Mouse (Mus musculus) ES-CJ7 (cell line): ENCODE results near the gene Ndufa13.

Experiments
- DNase-seq: peaks from one replicate; pipeline ENCODE4 v3.0.0; 2011; ENCODE audit warnings: low read depth, low spot score

The Ndufa13 gene

DNA sequence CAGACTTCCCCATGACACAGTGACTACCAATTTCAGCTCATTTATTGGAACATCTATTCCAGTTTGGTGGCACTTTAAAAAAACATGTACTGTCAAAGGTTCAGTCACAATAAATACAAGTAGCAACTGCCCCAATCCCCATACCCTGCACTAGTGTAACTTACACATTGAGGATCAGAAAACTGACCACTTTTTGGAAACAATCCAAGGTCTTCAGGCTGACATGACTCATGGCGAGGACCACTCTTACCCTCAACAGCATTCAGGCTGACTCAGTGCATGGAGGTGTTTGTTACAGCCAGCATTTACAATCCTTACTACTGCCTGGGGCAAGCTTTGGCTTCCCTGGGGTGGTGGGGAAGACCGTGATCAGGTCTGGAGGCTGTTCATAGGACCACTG lies 4.7 kb upstream of the Ndufa13 start:
- no peak for DNase-seq

DNA sequence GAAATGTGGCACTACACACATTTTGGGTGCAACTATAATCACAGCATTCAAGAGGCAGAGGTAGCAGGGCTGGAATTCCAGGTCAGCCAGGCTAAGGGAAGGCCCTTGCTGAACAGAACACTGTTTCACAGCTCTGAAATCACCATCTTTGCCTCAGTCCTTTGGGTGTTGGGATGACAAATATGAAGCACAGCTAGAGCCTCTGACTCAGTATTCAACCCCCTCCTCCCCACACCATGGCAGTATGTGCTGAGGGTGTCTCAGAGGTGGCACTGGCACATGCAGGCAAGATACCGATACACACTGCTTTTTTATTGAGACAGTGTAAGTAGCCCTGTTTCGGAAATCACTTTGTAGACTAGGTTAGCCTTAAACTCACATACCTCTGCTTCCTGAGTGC lies 3.9 kb upstream of the Ndufa13 start:
- no peak for DNase-seq

DNA sequence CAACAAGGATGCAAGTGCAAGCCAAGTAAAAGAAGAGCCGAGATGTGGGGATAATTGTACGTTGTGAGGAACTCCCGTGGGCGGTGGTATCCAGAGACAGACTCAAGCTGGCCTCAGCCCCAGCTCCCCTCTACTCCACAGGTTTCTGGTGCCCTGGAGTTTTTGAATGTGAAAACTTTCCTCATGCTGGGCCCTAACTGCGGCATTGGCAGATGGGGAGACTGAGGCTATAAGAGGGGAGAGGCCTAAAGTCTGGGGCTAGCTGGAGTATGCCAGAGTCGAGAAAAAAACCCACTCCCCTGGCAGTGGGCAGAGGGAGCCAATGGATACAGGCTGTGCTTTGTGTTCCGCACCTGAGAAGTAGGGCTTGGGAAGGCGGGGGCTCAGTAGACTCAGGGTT lies 1.7 kb upstream of the Ndufa13 start:
- DNase-seq, result no peak

DNA sequence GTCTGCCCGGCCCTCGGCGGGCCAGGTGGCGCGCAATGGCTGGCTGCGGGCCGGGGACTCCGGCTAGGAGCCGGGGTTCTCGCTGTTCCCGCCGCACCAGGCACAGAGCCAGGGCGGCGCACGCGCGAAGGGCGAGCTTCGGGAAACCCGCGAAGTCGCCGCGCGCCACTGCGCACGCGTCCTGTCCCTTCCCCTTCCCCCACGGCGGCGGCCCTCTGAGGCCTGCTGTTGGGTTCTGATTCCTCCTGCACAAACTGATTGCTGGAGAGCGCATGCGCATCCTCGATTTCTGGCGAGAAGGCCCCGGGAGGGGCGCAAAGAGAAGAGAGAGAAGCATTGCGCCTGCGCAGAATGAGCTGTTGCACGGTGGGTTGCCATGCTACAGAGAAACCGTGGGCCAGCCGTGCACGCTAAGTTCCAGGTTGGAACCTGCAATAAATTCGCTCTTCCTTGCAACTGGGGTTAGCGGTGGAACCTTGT lies 745 bp upstream of the Ndufa13 start:
- peak; percentile 100 for DNase-seq

DNA sequence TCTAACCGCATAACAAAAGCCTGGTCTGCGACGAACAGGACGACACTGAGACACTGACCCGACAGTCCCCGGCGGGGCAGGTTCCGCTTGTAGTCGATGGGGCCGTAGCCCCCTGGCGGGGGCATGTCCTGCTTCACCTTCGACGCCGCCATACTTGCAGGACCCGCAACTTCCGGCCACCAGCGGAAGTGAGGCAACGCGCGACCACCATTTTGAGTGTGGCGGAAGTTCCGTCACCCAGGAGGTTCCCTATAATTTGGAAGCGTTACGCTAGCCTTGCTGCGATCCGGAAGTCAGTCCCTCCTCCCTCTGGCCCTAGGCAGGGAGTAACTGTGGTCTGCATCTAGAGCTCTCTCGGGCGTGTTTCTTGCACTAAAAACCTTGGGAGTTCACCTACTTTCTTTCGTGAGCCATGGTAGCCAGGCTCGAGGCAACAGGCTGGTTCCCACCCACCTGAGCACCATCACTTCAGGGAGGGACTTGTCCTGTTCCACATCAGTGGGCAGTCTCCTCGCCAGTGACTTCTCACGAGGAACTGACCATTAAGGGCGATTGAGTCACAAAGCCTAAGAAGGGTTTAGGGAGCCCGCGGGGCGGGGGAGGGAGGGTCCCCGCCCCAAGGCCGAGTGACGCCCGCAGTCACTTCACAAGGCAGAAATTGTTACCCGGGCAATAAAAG lies 735 bp downstream of the Ndufa13 start:
- peak; percentile 99 for DNase-seq

DNA sequence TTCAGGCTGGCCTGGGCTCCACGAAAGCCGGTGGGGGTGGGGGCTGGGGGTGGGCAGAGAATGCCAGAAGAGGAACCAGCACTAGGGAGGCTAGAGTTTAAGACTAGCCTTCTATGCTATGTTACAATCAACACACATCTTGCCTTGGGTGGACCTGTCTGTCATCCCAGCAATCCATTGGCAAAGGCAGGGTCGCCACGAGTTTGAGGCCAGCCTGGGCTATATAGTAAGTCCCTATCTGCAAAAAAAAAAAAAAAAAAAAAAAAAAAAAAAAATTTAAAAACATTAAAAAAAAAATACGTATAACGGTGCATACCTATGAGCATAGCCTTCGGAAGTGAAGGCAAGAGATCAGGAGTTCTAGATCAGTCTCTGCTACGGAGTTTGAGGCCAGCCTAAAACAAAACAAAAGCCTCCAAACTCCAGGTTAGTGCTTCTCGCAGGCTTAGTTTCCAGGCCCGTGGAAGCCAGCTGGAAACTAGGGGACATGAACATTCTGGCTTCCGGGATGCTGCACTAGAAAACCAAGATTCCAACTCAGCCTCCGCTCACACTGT lies 1.4 kb downstream of the Ndufa13 start:
- DNase-seq, result no peak

DNA sequence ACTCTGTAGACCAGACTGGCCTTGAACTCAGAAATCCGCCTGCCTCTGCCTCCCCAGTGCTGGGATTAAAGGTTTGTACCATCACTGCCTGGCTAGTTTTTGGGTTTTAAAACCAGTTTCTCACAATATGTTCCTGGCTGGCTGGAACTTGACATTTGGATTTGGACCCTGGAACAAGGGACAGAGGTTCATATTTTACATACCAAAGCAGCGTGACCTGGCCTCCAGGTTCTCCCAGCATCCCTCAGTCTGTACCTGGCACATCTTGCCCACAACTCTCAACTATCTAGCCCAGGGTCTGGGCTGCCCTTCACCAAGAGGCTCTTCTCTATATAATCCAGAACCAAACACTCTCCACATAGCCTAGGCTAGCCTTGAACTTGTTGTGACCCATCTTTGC lies 2.5 kb downstream of the Ndufa13 start:
- no peak for DNase-seq

DNA sequence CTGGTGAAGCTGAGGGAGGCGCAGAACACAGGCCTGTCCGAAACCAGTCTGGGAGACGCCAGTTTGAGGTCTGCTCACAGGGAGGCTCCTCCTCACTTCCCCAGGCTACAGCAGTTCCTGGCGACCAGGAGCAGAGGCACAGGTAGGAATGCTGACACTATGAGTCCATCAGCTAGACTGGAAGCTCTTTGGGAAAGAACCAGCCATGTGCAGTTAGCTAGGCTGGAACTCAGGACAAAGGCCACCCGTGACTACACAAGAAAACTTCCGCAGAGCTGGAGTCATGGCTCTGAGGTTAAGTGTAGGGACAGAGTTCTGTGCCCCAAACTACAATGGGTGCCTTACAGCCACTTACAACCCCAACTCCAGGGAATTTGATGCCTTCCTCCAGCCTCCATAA lies 4.5 kb downstream of the Ndufa13 start:
- DNase-seq, result no peak

DNA sequence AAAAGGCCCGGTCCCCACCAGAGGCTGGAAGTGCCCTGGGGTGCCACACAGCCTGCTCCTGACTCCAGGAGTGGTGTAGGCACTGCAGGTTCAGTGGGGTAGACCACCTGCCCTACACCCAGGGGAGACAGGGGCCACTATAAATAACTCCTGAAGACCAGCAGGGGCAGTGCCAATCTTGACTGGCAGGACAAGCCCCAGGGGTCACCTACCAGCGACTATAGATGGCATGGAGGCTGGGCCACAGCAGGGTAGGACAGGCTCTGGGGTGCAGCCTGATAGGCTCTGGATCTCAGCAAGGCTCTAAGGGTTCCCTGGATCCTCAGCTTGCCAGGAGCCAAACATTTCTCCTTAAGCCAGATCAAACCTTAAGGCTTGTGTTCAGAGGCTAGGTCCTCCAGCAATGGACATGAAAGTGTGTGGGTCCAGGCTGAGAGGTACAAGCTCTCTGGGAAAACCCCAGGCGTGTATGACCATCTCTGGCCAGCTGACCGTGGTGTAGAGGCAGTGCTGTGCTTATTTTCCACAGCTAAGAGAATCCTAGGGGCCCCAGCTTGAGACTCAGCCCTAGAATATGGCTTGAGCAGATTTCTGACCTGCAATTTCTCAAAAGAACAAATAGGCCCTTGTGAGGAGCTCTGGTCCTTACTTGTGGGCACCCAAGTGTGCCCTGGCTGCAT lies 6.4 kb downstream of the Ndufa13 start:
- no peak for DNase-seq

DNA sequence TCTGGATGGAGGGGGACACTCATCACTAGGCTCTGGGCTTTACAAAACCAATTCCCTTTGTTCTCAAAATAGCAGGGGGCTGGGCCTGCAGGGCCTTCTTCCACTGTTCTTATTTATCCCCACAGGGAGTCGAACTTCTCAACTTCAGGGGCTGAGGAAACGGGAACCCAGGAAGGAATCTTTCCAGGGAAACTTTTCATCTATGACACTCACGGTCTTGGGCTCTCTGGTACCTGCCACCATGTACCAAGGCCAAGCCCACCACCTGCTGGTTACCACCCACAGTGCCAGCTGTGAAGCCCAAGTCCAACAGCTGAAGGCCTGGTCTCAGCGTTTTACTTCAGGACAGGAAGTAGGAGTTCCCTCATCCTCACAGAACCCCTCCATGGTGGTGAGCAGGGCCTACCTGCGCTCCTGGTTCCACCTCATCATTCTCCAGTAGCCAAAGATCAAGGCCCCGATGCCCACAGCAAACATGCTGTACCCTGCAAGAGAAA lies 7.5 kb downstream of the Ndufa13 start:
- DNase-seq, result no peak

DNA sequence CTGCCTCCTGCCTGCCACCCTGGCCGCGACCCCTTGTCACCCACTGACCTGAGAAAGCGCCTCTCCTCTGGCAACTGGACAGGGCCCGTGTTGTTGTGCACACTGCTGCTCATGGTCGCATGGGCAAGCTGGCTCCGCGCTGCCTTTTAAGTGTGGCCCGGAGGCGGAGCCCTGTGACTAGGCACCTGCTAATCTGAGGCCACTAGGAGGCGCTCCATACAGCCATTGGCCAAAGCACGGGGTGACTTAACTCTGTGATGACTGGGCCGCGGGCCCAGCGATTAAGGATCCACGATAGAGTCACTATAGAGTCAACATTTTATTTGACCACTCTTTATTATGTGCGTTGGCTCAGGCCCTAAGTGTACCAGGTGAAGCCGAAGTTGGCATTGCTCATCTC lies 8.5 kb downstream of the Ndufa13 start:
- DNase-seq, result peak; percentile 90

DNA sequence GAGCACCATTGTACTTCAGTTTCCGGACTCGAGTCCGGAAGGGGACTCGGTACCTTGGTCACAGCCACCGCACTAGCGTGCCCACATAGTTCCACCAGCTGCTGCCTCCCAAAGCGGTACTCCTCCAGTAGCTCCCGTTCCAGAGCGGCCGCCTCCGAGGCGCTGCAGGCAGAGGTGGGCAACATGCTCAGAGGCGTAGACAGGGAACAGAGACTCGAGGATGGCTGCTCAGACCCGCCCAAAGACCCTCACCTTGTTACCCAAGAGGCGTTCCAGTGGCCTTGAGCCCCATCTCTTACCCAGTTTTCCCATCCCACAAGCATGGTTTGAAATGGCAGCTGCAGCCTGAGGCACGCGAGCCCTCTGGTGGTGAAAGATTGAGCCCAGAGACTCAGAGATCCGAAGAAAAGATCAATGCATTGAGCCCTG lies 11.5 kb downstream of the Ndufa13 start:
- DNase-seq, result peak; percentile 83

DNA sequence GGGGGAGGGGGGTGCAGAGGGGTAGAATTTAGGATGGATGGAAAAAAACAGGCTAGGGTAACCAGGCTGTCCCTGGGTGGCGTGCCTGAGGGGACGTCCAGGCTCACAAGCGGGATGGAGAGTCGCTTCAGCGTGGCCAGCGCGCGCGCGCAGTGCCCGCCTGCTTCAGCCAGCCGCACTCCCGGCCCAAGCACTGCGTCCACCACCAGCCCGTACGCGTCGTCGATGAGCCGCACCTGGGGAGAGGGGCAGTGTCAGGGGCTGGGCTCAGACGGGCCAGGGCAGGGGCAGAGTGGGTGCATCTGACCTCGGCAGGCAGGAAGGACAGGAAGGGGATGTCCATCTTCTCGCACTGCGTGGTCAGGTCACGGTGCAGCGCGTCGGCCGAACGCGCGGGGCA lies 13.5 kb downstream of the Ndufa13 start:
- DNase-seq, result no peak

DNA sequence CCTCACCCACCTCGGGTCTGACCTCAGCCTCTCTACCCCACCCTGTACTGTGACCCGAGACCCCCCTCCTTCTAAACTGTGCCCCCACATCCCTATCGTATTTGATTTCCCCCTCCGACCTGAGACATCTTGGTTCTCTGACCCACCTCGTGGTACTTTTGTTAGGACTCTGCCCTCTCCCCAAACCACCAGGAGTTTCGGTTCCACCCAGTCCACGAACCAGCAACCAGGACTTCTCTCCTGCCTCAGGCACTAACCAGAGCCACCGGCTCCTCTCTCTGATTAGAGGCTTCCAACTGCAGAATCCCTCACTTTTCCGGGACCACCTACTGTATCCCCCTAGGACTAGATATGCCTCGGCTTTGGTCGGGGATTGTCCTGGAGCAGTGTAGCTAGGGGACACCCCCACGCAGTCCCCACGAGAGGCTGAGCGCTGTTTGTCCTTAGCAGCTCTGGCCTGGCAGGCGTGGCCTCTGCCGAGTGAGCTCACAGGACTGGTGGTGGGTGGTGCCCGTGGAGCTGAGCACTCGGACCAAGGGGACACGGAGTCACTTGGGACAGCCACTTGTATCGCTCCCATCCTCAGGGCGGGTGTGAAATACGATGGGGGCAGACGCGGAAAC lies 14.0 kb downstream of the Ndufa13 start:
- no peak for DNase-seq

DNA sequence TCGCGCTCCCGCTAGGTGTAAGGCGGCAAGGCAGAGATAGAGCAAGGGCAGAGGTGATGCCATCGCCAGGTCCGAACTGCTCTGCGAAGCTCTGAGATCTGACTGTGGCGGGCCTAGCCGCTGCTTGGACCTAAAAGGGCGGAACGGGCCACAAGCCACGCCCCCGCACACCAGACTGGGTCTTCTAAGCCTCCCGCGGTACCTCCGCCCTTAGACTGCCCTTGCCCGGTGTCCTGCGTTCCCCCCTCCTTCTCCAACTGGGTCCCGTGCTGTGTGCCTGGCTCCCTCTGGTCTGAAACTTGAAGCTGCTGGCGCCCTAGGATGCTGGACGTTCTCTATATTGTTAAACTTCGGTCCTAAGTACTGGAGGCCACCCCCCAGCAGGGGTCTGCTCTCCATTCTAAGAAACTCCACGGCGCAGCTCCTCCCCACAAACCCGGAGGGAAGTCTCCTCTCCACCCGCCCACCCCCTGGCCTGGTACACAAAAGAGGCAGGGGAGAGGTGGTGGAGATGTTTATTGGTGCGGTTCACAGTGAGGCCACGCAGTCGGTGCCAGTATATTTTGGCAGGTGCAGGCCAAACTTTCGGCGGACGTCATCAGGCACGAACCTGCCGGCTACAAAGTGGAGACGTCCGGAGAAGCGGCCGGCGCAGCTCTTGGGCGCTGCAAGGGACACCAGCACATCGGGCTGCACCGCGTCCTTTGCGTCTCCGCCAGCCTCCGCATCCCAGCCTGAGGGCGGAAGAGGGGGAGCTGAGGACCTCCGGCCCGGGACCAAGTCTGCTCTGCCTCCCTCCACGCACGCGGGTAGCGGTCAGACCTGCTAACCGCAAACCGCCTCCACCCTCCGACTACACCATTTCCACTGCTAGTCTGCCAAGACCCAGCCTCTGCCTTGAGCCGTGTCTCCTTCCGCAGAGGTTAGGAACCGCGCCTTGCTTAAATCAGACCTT lies 14.8 kb downstream of the Ndufa13 start, which contains the start of gene Cilp2:
Gene Cilp2, minus strand, starts transcription at position 399 of the 955 bp plus-strand sequence.
- peak; percentile 80 for DNase-seq

DNA sequence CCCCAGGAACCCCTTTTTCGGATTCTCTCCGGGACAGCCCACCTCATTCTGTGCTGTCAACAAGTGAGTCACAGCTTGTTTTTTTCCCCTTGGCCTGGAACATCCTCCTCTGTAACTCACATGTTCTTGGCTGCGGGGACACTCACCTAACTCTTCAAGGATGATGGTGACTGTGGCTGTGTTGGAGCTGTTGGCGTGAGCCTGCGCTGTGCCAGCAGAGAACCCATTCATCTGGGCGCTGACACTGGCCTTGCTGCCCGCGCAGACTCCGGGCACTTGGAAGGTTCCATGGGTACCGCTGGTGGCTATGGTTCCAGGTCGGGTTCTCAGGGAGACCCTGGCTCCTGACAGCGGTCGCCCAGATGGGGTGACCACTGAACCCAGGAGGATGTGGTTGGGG lies 18.2 kb downstream of the Ndufa13 start:
- DNase-seq, result no peak

DNA sequence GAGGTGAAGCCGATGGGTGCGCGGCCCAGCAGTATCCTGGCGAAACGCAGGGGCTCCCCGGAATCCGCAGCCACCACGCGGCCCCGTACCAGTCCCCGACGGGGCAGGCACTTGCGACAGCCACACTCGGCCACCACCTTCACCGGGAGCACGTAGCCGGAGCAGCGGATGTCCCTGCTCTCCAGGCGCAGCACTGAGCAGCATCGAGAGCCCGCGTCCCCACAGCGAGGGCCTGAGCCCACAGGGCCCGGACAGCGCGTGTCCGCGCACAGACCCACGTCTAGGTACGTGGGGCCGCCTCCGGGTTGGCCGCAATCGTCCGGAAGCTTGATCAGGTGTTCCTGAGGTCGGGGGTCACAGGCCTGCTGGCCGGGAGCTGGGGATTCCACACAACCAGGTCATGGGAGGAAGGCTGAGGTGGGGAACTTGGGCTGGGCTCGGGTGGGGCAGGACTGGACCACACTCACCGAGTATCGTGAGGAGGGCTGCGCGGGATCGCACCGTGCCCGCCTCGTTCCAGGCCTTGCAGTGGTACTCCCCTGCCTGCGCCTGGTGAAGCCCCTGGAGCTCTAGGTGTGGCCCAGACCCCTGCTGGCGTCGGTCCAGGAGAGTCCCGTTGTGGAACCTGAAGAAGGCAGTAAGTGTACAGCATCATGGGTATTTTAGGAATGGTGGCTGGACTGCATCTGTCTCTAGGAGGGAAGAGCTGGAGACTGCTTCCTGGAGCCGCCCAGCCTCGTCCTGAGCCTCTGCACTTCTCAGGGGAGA lies 19.3 kb downstream of the Ndufa13 start:
- no peak for DNase-seq

DNA sequence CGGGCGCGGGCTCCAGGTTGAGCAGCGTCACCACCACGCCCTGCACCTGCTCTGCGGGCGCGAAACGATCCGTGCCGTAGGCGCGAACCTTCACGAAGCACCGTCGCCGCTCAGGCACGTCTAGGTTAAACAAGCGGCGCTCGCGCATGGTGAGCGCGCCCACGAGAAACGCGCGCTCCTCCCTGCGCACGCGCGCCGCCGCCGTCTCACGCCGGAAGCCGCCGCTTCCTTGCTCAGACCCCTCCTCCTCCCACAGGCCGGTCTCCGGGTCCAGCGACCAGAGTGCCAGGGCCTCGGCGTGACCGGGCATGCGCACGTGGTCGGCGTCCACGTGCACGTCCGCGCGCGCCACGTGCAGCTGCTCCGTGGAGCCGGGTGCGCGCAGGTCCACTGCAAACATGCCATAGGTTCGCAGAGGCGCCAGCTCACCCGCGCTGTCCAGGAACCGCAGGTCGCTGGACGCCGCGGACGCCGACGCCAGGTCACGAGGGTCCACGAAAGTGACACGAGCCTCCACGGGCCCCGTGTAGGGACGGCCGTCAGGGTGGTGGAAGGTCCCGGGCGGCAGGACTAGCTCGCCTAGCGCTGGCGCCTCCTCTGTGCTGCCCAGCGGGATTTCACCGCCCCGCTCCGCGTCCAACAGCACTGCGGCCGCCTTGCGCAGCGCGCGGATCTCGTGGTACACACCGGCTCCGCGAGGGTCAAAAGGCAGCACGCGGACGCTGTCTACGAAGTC lies 20.2 kb downstream of the Ndufa13 start:
- peak; percentile 76 for DNase-seq

DNA sequence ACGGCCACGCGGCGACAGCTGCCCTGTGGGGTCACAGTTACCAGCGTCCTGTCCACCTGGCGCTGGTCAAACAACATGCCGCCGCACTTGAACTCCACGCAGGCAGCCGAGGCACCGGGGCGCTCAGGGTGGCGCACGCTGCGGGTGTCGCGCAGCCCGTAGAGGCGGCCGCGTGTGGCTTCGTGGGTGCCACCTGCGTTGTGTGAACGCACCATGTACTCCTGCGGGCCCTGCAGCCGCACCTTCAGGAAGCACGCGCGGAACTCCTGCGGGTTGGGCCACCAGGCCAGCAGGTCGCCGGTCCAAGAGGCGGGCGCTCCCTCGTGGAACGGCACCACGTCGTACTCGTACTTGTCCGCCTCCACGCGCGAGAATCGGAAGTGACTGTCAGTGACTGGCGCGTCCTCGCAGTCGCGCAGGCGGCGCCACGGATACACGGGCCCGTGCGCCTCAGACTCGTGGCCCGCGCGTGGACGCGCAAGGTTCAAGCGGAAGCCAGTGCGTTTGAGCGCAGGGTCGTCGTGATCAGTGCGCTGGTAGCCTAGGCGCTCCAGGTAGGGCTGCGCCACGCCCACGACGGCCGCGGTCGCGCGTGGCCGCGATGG lies 21.0 kb downstream of the Ndufa13 start:
- DNase-seq, result no peak
